Mouse (Mus musculus): ENCODE results near the gene Lrrc39. TPM values are rescaled to one million over a fixed set of nuclear protein-coding genes. Genes with fewer than 3 reads are reported as not detected.
A peak's percentile ranks its signal among the peaks of the same experiment; 100 is the strongest.
"Not testable (repeated sequence)": the region's sequence is repeated elsewhere in the genome, so short reads cannot be mapped to it uniquely, and the experiment has no call there.

Gene Lrrc39
- 0.44 and 0.66 TPM in 2 replicates for polyA plus RNA-seq (2012; rRNA removed)

GRCm38 (mm10) chr3:116562408-116563094 lies at the start of gene Lrrc39:
Gene Lrrc39 (plus strand): TSS chr3:116562973.
- DNase-seq (ENCODE audit: extremely low spot score in 1 of 2, low spot score in 1 of 2) = no peak

- no peak for DNase-seq (ENCODE audit: extremely low spot score in 1 of 2, low spot score in 1 of 2)
Observed at GRCm38 (mm10) chr3:116520141-116520761, 42.5 kb upstream of the Lrrc39 start.

GRCm38 (mm10) chr3:116529741-116530140 lies 33.0 kb upstream of the Lrrc39 start:
- no peak for DNase-seq (ENCODE audit: extremely low spot score in 1 of 2, low spot score in 1 of 2)

- DNase-seq (ENCODE audit: extremely low spot score in 1 of 2, low spot score in 1 of 2) = peak; percentile 20 to 61
Observed at GRCm38 (mm10) chr3:116530826-116531225, 31.9 kb upstream of the Lrrc39 start.

GRCm38 (mm10) chr3:116536428-116537199 lies 26.2 kb upstream of the Lrrc39 start:
- DNase-seq (ENCODE audit: extremely low spot score in 1 of 2, low spot score in 1 of 2) = no peak

GRCm38 (mm10) chr3:116537200-116537573 lies 25.6 kb upstream of the Lrrc39 start:
- DNase-seq (ENCODE audit: extremely low spot score in 1 of 2, low spot score in 1 of 2) = no peak

GRCm38 (mm10) chr3:116542070-116542469 lies 20.7 kb upstream of the Lrrc39 start:
- no peak for DNase-seq (ENCODE audit: extremely low spot score in 1 of 2, low spot score in 1 of 2)

- no peak for DNase-seq (ENCODE audit: extremely low spot score in 1 of 2, low spot score in 1 of 2)
Observed at GRCm38 (mm10) chr3:116542532-116542931, 20.2 kb upstream of the Lrrc39 start.

- no peak for DNase-seq (ENCODE audit: extremely low spot score in 1 of 2, low spot score in 1 of 2)
Observed at GRCm38 (mm10) chr3:116547430-116547829, 15.3 kb upstream of the Lrrc39 start.

- DNase-seq (ENCODE audit: extremely low spot score in 1 of 2, low spot score in 1 of 2) = peak; percentile 13 to 30
Observed at GRCm38 (mm10) chr3:116551362-116551761, 11.4 kb upstream of the Lrrc39 start.

- not testable (repeated sequence) for DNase-seq (ENCODE audit: extremely low spot score in 1 of 2, low spot score in 1 of 2)
Observed at GRCm38 (mm10) chr3:116561315-116561714, 1.5 kb upstream of the Lrrc39 start.

GRCm38 (mm10) chr3:116563095-116563492 lies 321 bp downstream of the Lrrc39 start:
- no peak for DNase-seq (ENCODE audit: extremely low spot score in 1 of 2, low spot score in 1 of 2)

- no peak for DNase-seq (ENCODE audit: extremely low spot score in 1 of 2, low spot score in 1 of 2)
Observed at GRCm38 (mm10) chr3:116570628-116571027, 7.9 kb downstream of the Lrrc39 start.

GRCm38 (mm10) chr3:116577286-116577685 lies 14.5 kb downstream of the Lrrc39 start:
- peak in 1 of 2 experiments; percentile 7 for DNase-seq (ENCODE audit: extremely low spot score in 1 of 2, low spot score in 1 of 2)

- peak; percentile 47 to 67 for DNase-seq (ENCODE audit: extremely low spot score in 1 of 2, low spot score in 1 of 2)
Observed at GRCm38 (mm10) chr3:116582201-116582600, 19.4 kb downstream of the Lrrc39 start.

GRCm38 (mm10) chr3:116594076-116594727 lies 31.4 kb downstream of the Lrrc39 start:
- DNase-seq (ENCODE audit: extremely low spot score in 1 of 2, low spot score in 1 of 2) = peak; percentile 20 to 54

GRCm38 (mm10) chr3:116594728-116595602 lies 32.2 kb downstream of the Lrrc39 start, which contains the start of gene Sass6:
Gene Sass6 (plus strand): TSS chr3:116594982.
- peak; percentile 93 to 100 for DNase-seq (ENCODE audit: extremely low spot score in 1 of 2, low spot score in 1 of 2)

- DNase-seq (ENCODE audit: extremely low spot score in 1 of 2, low spot score in 1 of 2) = no peak
Observed at GRCm38 (mm10) chr3:116595603-116595991, 32.8 kb downstream of the Lrrc39 start.

- DNase-seq (ENCODE audit: extremely low spot score in 1 of 2, low spot score in 1 of 2) = no peak
Observed at GRCm38 (mm10) chr3:116599705-116600104, 36.9 kb downstream of the Lrrc39 start.

GRCm38 (mm10) chr3:116601005-116601404 lies 38.2 kb downstream of the Lrrc39 start:
- DNase-seq (ENCODE audit: extremely low spot score in 1 of 2, low spot score in 1 of 2) = no peak
